ENCODE assay signal across 8 mouse cellular contexts in genomic region chr3:142881589-142881871, GRCm38 (mm10). TPM values are rescaled to one million over a fixed set of nuclear protein-coding genes. Genes with fewer than 3 reads are reported as not detected.
DNase-seq lines count a peak whose midpoint lies in the region; ATAC-seq and TF ChIP-seq lines count a peak whose summit lies in the region.

No protein-coding gene starts in this region.

- no peak for DNase-seq in heart, adult 18-20 months
- no peak for DNase-seq in left cerebral cortex, postnatal 4 days
- DNase-seq in kidney, adult 11 months: no peak
- DNase-seq in layer of hippocampus, postnatal 14 days (ENCODE audit: low spot score in 2 of 2): no peak

- H3K27ac ChIP-seq in heart, embryonic 15.5 days: peak overlapping the region; percentile 97
- H3K27ac ChIP-seq in ES-Bruce4 (ENCODE audit: insufficient read depth, low read length): peak overlapping the region; percentile 78
- peak overlapping the region; percentile 97 for H3K27ac ChIP-seq in forebrain, embryonic 15.5 days (replicated peaks)
- peak overlapping the region; percentile 100 for H3K27ac ChIP-seq in liver, embryonic 16.5 days (ENCODE audit: low read length)

- TF ChIP-seq CTCF in ES-Bruce4 (IDR thresholded peaks at IDR 0.05; ENCODE audit: low read depth, low read length): no peak

- under 1% methylated on average over 27 of the region's 40 CpGs for WGBS in heart, embryonic 15.5 days
- WGBS in forebrain, embryonic 15.5 days: under 1% methylated on average over 38 of the region's 40 CpGs
- WGBS in liver, embryonic 16.5 days (ENCODE audit: insufficient replicate concordance): under 1% methylated on average over 32 of the region's 40 CpGs

- peak; percentile 31 for ATAC-seq in heart, embryonic 15.5 days (replicated peaks; ENCODE audit: insufficient number of reproducible peaks, insufficient read depth, low FRiP score, low read depth)
- no peak; the same call in 1 of the 2 replicates for ATAC-seq in forebrain, embryonic 15.5 days (replicated peaks)
- ATAC-seq in liver, embryonic 16.5 days (ENCODE audit: low read depth): no peak

- no peak for TF ChIP-seq POLR2A in ES-Bruce4 (IDR thresholded peaks at IDR 0.05; ENCODE audit: insufficient read depth, low read length)

- no peak for TF ChIP-seq EP300 in ES-Bruce4 (IDR thresholded peaks at IDR 0.05; ENCODE audit: insufficient read depth, low read depth, low read length)

- H3K4me1 ChIP-seq in heart, embryonic 15.5 days (replicated peaks): peaks cover 9% of the 10 kb centered on the region; the same call in 1 of the 2 replicates
- no peaks in the 10 kb centered on the region for H3K4me1 ChIP-seq in ES-Bruce4 (ENCODE audit: control insufficient read depth, insufficient read depth, low read length)
- peaks cover 10% of the 10 kb centered on the region for H3K4me1 ChIP-seq in forebrain, embryonic 15.5 days
- H3K4me1 ChIP-seq in liver, embryonic 16.5 days (ENCODE audit: control insufficient read depth, low read depth, low read length): peaks cover 16% of the 10 kb centered on the region

- no peaks in the 10 kb centered on the region for H3K27me3 ChIP-seq in heart, embryonic 15.5 days
- no peaks in the 10 kb centered on the region for H3K27me3 ChIP-seq in ES-Bruce4 (ENCODE audit: control insufficient read depth, insufficient read depth, low read length, poor library complexity, severe bottlenecking)
- no peaks in the 10 kb centered on the region for H3K27me3 ChIP-seq in forebrain, embryonic 15.5 days
- no peaks in the 10 kb centered on the region for H3K27me3 ChIP-seq in liver, embryonic 16.5 days (ENCODE audit: control insufficient read depth, insufficient read depth, low read depth, low read length)

- intact Hi-C loops in left cerebral cortex, postnatal 4 days (cut with DNase I): no loop called here

- H3K4me3 ChIP-seq in heart, embryonic 15.5 days: peak overlapping the region; percentile 99
- peak overlapping the region; percentile 91 for H3K4me3 ChIP-seq in ES-Bruce4 (ENCODE audit: low read depth, low read length)
- H3K4me3 ChIP-seq in forebrain, embryonic 15.5 days: peak overlapping the region; percentile 91
- H3K4me3 ChIP-seq in liver, embryonic 16.5 days (ENCODE audit: low read depth, low read length): peak overlapping the region; percentile 100

- H3K4me2 ChIP-seq in heart, embryonic 15.5 days: peak overlapping the region; percentile 58
- peak overlapping the region; percentile 55; the same call in 1 of the 2 replicates for H3K4me2 ChIP-seq in forebrain, embryonic 15.5 days (replicated peaks)
- peak overlapping the region; percentile 43 for H3K4me2 ChIP-seq in liver, embryonic 16.5 days (ENCODE audit: low read depth, low read length)

- no peaks in the 10 kb centered on the region for H3K9me3 ChIP-seq in heart, embryonic 15.5 days (replicated peaks)
- H3K9me3 ChIP-seq in ES-Bruce4 (replicated peaks; ENCODE audit: control insufficient read depth, insufficient read depth, low read length, poor library complexity, severe bottlenecking): no peaks in the 10 kb centered on the region
- H3K9me3 ChIP-seq in forebrain, embryonic 15.5 days: no peaks in the 10 kb centered on the region
- no peaks in the 10 kb centered on the region for H3K9me3 ChIP-seq in liver, embryonic 16.5 days (replicated peaks; ENCODE audit: control insufficient read depth, low read length)

- H3K9ac ChIP-seq in heart, embryonic 15.5 days: peak overlapping the region; percentile 95
- peak overlapping the region; percentile 99 for H3K9ac ChIP-seq in ES-Bruce4 (ENCODE audit: low read depth, poor library complexity, severe bottlenecking)
- peak overlapping the region; percentile 82 for H3K9ac ChIP-seq in forebrain, embryonic 15.5 days (replicated peaks)
- peak overlapping the region; percentile 100 for H3K9ac ChIP-seq in liver, embryonic 16.5 days (ENCODE audit: low read depth, low read length)

- H3K36me3 ChIP-seq in heart, embryonic 15.5 days: no peaks in the 10 kb centered on the region
- no peaks in the 10 kb centered on the region for H3K36me3 ChIP-seq in ES-Bruce4 (ENCODE audit: control insufficient read depth, insufficient read depth, low read length, poor library complexity, severe bottlenecking)
- no peaks in the 10 kb centered on the region for H3K36me3 ChIP-seq in forebrain, embryonic 15.5 days
- H3K36me3 ChIP-seq in liver, embryonic 16.5 days (ENCODE audit: control insufficient read depth, insufficient read depth): no peaks in the 10 kb centered on the region

RNA-seq across cellular contexts. Expression of gene Pkn2, which starts 0.3 kb away (rescaled TPM):
- 31.9 and 36.2 TPM in 2 replicates for polyA plus RNA-seq in heart, embryonic 15.5 days (2015; fragmentation: Nextera tagmentation; extraction: Ambion mirVana)
- 10 to 100 TPM; 38.6 to 39.5 TPM for total RNA-seq in heart, adult 18-20 months (2021)
- 108 and 112 TPM in 2 replicates for polyA plus RNA-seq in ES-Bruce4 (2011; ENCODE audit: insufficient read depth, insufficient read length, low read depth, missing spikeins)
- polyA plus RNA-seq in forebrain, embryonic 15.5 days (2015; fragmentation: Nextera tagmentation; extraction: Ambion mirVana): 33.3 and 34.2 TPM in 2 replicates
- polyA plus RNA-seq in liver, embryonic 16.5 days (2015; fragmentation: Nextera tagmentation; extraction: Ambion mirVana): 30.6 and 31.4 TPM in 2 replicates
- 10 to 100 TPM; 36.1 to 39.1 TPM for total RNA-seq in left cerebral cortex, postnatal 4 days (2021)
- total RNA-seq in layer of hippocampus, postnatal 14 days (2021): 10 to 100 TPM; 29.0 to 29.2 TPM
